Mouse (Mus musculus): ENCODE data around the gene Cdpf1.
"Not testable (repeated sequence)": the region's sequence is repeated elsewhere in the genome, so short reads cannot be mapped to it uniquely, and the experiment has no call there.

Gene Cdpf1

DNA sequence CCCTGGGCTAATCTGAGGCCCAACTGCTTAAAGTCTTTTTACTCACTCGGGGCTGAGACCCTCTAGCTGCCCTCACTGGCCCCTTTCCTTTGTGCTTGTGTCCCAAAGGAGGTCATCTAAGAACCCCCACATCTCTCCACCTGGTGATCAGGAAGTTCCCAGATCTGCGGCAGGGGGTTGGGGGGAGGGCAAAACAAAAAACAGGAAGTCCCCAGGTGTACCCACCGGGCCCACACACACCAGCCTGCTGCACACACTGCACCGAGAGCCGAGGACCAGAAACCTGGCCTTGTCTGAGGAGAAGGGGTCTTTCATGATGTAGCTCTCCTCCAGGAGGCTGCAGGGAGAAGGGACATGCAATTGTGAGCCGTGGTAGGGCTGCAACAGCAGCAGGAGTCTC is 3.5 kb downstream of the Cdpf1 start:
- no peak for DNase-seq

DNA sequence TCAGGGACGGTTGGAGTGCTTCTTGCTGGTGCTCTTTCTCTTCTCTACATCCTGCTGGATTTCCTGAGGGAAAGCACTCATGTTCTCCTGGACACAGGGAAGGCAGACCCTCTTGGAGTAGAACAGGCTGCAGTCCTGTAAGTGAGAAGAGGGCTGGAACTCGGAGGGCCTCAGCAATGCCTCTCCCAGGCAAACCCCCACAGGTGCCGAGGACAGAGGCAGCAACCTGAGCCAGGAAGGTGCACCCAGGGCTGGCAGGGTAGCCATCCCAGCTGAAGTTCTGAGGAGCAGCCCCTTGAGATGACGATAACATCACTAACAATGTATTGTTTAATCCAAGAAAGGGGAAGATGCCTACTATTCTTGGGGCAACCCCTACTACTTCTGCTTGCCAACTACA is 4.1 kb downstream of the Cdpf1 start:
- no peak for DNase-seq

DNA sequence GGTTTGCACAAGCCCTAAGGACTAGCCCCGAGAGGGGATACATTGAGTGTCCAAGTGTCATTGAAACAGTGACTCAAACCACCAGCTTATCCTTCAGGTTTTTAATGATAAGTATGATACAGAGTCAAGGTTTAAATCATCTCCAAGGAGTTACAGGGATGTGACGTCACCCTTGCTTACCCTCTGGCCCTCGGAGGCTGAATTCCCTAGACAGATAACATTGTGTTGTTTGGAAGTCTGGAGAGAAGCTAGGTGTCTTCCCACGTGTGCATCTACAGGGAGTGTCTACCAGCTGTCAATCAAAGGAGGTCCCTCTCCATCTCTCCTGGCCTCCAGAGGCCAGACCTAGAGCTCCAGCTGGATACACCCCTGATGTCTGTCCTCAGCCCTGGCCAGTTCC is 4.6 kb downstream of the Cdpf1 start:
- DNase-seq: no peak

DNA sequence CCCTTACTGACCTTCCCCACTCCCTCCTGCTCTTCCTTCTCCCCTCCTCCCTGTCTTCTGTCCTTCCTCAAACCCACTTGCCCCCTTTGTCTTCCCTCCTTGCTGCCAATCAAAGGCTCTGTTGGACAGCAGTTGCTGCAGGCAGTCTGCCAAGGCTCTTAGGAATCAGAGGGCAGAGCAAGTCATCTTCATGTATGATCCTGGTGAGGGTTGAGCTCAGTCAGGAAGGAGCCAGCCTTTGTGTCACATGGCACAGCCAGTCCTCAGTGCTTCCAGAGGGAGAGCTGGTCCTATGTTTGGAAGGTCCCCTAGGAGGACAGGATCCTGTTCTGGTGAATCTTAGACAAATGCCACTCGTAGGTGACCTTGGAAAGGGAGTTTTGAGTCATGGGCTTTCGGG is 8.6 kb downstream of the Cdpf1 start:
- DNase-seq: no peak

DNA sequence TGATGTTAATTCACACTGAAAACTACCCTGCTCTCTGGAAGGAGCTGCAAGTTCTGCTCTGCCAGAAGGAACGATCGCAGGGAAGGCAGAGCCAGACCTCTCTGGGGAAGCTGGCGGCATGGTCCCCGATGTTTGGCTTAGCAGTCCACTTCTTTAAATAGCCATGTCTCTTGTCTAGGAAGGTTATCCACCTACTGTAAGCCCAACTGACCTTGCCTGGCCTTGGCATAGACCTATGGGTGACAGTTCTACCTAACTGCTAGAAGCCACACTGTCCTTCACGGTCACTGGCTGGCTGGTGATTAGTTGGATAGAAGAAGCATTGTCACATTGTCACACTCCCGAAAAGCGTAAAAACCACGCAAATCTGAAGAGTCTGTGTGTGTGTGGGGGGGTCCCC is 12.8 kb downstream of the Cdpf1 start:
- no peak for DNase-seq

DNA sequence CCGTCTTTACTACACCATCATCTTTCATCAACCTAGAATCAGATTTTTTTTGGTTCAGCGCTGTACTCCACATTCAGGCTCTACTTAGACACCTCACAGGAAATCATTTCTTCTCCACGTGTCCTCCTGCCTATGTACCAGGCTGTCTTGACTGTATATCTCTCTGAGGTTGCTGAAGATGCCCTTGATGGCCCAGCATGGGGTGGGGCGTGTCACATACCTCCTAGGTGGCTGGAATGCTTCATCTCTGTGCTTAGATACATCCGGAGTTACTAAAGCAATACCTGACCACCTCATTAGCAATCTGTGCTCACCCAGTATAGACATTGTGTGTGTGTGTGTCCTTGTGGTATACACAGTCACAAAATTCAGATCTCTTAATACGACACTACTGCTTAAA is 16.0 kb downstream of the Cdpf1 start:
- DNase-seq: no peak

DNA sequence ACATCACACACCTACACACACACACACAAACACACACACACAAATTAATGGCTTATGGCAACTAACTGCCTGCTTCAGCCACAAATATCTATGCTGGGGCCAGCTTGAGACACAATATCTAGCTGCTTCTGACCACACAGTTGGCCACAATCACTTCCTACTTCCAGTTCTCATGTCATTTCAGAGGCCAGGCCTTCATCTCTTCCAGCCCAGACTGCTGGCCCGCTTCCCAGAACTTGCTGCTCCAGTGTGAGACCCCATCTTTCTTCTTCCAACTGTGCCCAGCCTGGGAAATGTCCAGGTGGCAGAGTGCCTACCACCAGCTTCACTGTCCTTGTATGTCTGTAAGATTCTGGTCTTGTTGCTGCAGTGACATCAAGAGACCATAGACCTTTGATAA is 18.7 kb downstream of the Cdpf1 start:
- peak; percentile 30 to 34 for DNase-seq

DNA sequence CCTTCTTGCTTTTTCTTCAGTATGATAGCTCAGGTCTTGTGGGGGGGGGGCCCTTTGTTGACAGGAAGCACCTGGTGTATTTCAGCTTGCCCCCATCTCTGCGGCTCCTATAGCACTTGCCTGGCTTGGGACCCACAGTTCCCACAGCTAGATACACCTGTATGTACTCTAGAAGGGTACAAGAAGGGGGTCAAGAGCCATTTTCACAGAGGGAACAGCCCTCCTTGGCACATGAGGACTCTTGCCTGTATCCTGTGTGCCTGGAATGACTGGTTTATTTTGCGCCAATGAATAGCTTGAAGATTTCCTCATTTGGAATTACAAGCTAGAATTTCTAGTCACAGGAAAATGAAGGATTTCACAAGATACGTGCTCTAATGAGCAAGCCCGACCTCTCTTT is 20.0 kb downstream of the Cdpf1 start:
- no peak for DNase-seq

DNA sequence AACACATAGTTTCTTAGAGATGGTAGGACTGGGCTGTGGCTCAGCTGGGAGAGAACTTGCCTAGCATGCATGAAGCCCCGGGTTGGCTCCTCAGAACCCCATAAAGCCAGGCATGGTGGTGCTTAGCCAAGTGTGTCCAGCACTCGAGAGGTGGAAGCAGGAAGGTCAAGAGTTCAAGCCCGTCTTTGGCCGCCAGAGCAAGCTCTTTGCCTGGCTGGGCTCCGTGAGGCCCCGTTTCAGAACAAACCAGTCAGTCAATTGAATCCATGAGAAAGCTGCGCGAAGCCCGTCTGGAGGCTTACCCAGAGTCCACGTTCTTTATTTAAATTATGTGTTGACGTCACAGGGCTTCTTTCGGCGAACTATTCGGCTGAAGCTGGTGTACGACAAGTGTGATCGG is 22.9 kb downstream of the Cdpf1 start:
- DNase-seq: no peak

DNA sequence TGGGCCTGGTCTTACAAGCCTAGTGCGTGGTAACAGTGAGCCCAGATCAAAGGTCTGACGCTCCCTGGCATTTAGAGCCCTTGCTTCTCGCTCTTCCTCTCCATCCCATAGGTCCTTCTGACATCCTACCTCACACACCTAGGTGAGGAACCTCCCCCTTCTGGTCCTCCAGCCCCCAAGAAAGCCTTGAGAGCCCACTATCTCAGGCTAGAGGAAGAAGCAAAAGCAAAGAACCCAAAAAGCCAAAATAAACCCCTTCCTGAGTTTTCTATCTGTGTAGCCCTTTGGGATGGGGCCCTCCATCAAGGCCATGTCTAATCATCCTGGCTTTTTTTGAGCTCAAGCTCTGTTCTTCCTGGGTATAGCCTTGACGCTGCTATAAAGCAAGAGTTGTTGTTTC is 23.4 kb downstream of the Cdpf1 start:
- no peak for DNase-seq

DNA sequence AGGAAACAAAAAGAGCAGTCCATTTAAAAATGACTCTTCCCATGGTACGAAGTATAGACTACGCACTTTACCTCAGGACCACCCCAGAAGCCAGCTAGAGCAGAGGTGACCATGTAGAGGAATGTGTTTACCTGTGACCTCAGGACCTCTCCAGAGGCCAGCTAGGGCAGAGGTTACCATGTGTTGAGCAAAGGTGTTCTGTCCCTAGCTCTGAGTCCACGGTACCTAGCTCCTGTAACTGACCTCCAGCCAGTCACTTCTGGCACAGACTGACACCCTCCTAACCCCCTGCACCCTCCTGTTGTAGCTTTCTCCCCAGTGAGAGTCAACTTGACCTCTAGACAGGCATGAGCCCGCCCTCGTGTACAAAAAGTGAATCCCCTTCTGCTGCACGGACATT is 24.0 kb downstream of the Cdpf1 start:
- no peak for DNase-seq

DNA sequence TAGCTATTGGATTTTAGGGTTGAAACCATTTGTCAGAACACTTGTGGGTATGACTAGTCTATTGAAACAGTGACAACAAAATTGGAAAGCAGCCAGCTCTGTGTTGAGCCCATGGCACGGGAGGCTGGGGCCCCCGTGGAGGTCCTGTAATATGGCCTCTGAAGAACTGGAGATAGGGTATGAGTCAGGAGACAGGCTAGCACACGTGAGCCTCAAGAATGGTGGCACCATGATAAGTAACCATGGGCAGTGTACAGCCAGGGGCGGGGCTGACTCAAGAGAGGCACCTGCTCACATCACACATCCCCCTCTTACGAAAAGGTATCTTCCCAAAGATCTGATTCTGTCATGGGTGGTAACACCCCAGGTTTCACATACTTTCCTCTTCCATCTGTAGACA is 24.8 kb downstream of the Cdpf1 start:
- no peak for DNase-seq

DNA sequence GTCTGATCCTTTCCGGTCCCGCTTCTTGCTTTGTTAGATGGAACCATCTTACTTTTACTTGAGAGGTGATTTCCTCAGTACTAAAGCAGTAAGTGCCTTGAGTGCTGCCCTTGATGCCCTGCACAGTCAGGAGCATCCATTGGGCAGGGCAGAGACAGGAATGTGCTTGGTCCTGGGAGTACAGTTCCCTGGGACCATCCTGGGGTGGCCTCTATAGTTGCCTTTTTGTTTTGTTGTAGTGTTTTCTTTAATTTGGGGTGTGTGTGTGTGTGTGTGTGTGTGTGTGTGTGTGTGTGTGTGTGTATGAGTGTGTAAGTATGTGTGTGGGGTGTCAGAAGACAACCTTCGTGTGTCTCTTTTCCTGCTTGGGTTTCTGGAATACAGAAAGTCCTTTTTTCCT is 27.2 kb downstream of the Cdpf1 start:
- DNase-seq: no peak

DNA sequence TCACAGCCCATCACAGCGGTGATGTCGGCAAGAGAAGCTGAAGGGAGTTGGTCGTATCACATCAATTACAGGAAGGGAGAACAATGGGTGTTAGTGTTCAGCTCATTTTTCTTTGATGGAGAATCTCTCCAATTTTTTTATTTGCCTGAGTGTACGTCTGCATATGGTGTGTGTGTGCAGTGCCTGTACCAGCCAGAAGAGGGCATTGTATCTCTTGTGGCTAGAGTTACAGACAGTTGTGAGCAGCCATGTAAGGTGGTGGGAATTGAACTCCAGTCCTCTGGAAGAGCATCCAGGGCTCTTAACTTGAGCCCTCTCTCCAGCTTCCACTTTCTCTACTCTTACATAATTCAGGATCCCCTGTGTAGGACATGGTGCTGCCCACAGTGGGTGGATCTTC is 28.4 kb downstream of the Cdpf1 start:
- DNase-seq: no peak

DNA sequence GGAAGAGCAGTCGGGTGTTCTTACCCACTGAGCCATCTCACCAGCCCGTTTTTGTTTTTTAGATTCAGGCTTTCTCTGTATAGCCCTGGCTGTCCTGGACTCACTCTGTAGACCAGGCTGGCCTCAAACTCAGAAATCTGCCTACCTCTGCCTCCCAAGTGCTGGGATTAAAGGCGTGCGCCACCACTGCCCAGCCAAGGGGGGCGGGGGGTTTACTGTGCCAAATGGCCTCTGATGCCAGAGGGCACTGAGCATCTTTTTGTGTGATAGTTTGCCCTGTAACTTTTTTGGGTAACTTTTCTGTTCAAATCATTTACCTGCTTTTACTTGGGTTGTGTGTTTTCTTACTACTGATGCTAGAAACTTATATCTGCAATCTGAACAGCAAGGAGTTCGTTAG is 32.6 kb downstream of the Cdpf1 start:
- DNase-seq: not testable (repeated sequence)

DNA sequence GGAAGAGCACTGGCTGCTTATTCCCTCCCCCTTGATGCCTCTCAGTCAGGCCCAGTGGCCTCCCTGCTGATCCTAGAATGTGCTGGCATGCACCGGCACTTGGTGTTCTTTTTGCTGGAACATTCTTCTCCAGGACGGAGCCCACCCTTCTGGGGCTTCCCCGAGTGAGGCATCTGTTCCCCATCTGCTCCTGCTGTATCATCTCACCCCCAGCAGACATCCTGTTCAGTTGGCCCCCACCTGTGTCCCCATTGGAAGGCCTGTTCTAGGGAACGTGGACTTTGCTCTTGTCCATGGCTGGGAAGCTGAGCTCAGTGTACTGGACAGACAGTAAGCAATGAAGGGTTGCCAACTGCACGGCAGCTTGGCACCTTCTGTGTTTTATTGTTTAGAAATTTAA is 34.7 kb downstream of the Cdpf1 start:
- DNase-seq: no peak

DNA sequence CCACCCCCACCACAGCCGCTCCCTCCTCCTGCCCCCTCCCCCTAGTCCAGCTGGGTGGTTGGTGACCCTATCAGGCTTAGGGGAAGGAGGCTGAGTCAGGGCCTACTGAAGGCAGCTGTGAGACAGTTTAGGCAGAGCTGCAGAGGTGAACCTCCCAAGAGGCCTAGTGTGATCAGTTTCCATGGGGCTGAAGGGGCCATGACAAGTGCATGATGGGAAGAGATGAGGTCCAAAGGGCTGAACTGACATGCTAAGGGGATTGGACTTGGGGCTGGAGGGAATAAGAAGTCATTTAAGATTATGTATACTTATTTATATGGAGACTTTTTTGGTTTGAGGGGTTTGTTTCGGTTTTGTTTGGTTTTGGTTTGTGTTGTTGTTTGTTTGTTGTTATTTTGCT is 35.3 kb downstream of the Cdpf1 start:
- no peak for DNase-seq

DNA sequence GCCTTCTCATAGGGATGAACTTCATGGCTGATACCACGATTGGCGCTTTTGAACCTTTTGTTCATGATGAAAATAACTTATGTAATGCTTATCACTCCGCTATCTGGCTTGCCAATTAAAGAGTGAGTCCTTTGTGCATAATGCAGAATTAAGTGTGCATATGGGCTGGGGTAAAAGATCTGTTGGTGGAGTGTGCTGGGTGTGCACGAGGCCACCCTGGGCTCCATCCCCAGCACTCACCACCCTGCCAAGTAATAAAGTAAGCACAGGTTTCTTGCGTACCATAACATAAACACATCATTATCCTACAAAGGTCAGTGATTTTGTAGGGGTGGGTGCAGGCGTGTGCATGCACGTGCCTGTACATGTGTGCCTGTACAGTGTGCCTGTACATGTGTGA is 36.5 kb downstream of the Cdpf1 start:
- DNase-seq: no peak

DNA sequence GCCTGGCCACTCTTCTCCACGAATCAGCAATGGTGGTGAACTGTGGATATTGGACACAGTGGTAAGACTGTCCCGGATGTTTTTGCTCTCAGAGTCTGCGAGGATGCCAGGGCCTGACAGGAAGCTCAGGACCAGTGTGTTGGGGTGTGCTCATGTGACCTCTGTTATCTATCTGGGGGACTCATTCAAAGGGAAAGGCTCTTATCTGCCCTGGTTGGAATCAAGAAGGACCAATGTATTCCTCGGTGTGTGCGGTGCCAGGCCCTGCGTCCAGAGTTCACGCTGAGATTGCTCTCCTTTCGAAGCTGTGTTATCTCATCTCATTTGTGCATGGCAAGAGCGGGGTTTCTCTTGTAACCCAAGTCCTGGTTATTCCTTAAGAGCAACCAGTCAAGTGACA is 37.1 kb downstream of the Cdpf1 start:
- no peak for DNase-seq

DNA sequence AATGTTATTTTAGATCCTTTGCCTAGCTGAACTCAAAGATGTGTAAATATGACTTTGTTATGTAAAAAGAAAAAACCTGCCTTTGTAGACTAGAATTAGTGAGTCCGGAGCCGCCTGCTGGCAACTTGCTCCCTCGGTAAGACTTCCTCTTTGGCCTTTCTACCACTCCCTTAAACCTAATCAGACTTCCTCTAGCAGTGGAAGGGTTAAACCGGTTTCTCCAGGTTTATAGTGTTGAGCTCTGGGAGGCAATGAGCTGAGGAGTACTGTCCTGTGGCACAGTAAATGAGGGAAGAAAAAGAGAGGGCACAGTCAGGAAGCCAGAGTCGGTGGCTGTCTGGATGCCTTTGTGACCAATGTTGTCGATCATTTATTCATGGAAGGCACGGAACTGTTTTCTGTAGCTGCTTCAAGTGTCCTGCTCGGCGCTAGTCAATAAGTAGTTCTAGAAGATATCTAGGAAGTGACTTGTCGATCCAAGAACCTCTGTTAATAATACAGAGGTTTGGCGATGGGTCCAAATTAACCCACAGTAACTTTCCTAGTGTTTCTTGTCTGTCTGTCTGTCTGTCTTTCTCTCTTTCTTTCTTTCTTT is 39.3 kb downstream of the Cdpf1 start:
- no peak for DNase-seq

DNA sequence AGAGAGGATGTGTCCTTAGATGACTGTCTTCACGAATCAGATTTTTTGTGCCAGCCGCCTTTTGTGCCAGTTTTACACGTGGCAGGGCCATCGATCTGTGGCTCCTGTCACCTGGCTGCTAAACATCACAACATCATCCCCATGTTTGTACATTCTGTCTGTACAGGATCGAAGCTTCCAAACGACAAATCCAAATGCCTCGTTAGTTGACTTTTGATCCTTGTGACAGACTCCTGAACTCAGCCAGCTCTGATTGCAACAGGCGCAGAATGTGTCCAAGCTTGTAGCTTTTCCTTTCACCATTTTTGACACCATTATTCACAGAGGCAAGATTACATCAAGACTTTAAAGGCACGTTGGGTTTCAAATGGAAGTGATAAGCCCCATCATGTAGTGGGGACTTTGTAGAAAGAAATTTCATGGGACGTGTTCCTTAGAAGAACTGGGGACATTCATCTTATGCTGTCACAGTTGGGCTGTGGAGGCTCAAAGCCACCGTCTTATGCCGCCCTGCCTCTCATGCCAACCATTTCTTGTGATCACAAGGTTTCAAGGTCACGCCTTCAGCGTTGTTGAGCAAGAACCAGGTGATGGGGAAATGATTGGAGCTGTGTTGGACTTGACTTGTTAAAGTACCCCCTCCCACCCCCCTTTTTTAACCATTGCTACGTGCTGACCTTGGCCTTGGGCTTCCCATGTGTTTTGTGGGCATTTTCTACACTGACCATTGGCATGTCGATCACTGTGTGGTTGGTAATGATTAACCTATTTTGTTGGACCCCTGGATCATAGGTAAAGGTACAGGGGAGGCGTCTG is 40.0 kb downstream of the Cdpf1 start:
- DNase-seq: no peak

DNA sequence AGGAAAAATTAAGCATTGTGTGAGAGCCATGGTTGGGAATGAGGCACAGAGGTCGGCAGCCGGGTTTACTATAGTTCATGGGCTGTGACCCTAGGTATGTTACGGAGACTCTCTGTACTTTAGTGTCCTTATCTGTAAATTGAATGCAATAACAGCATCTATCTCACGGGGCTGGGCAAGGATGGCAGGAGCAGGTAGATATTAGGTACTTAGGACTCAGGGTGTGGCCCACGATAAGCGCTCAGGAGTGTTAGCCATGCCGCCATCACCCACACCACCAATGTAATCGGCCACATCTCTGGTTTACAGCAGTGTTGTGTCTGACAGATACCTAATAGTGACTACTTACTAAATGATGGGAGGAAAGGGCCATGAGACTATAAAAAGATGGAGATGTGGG is 42.5 kb downstream of the Cdpf1 start:
- DNase-seq: no peak

DNA sequence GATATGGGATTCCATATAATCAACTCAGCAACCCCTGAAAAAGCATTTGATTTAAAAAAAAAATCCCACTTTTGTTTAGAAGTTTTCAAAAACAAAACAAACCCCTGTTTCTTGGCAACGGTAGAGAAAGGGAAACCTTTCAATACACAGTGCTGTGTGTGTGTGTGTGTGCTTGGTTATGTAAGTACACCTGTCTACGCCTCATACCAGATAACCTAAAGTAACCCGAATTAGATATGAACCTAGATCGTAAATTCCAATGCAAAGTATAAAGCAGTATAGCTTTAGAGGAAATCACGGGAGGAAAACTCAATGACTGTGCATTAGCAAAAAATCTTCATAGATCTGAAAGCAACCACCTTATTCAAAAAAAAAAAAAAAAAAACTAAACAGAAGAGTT is 44.8 kb downstream of the Cdpf1 start:
- no peak for DNase-seq

DNA sequence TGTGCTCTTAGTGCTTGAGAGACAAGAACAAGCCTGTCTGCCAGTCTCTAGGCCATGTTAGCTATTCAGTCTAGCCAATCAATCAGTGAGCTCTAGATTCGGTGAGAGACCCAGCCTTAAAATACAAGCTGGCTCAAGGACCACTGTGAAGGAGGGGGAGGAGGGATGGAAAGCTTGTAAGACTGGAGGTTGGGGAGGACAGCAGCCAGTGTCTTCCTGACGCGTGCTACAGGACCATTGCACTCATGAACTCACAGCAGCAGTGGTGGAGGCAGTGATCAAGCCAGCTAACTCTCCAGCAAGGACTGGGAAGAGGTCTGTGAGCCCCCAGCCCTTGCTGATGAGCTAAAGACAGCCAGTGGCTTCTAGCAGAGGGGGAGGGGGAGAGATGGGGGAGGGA is 46.5 kb downstream of the Cdpf1 start:
- DNase-seq: no peak

DNA sequence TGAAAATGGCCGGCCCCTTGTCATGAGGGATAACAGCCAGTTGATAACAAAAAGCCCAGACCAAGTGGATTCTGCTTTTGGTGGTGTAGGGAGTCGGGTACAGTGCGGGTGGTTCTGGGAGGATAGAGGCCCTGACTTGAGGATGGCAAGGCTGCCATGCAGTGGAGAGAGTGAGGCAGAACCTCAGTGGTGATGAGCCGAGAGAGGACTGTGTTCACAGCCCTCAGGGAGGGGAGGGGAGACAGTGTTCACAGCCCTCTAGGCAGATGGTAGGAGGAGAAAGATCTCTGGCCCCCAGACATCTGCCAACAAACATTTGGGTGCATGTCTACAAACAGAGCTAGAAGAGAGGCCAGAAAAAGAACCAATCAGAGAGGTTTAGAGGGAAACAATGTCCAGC is 48.7 kb downstream of the Cdpf1 start:
- DNase-seq: no peak

All from cerebellum, postnatal 36 days (tissue).